Mouse (Mus musculus) liver, postnatal 0 days (tissue): Measurements from ENCODE around the gene Hdc.

ENCODE experiments used
- CTCF ChIP-seq: sonication (generic); IDR thresholded peaks from 2 replicates; pipeline ENCODE4 v1.5.1; 2016; ENCODE audit warnings: antibody characterized with exemption, low read depth
- EP300 ChIP-seq: IDR thresholded peaks from 2 replicates; pipeline ENCODE4 v1.6.1; 2016; ENCODE audit warnings: antibody characterized with exemption, low read depth, mild to moderate bottlenecking

DNA sequence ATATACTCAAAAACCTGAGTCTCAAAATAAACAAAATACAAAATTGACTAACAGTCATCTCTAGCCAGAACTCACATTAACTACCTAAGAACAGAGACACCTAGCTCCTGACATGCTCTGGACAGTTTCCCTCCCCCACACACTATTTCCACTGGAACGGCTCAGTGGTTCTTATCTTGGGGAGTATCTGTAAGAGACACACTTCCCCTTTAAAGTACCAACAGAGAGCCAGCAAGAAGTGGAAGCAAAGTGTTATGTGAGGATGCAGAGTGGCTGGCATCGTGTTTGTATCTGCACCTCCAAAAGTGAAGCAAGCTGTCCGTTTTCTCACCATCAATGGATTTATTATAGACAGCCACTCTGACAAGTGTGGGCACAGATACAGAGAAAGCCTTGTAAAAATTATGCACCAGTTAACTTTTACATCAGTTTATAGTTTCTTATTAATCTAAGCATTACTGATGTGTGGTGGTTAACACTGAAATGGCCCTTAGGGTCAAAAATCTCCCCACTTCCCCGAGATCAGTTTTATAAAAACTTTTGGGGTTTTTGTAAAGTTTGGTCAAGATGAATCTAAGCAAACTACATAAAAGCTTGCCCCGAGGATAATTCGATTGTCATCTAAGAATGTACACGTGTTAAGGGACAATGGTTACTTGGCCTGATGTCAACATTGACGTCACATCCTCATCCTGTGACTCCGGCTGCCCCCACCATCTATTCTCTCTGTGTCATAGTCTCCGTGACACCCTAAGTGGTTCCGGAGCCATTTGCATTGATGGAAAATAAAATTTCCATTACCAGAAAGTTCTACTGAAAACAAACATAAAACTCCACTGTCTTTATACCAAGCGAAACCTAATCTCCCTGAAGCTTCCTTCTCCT, 17.1 kb upstream of the Hdc start:
- TF ChIP-seq CTCF (no peak), EP300 (no peak)
